Mouse (Mus musculus): Measurements from ENCODE around the gene Dnah12. TPM values are rescaled to one million over a fixed set of nuclear protein-coding genes. Genes with fewer than 3 reads are reported as not detected.
"Not testable (repeated sequence)": the region's sequence is repeated elsewhere in the genome, so short reads cannot be mapped to it uniquely, and the experiment has no call there.

Dnah12 gene
- polyA plus RNA-seq, 1 experiment from 2014 or later, result 0.06 TPM

DNA sequence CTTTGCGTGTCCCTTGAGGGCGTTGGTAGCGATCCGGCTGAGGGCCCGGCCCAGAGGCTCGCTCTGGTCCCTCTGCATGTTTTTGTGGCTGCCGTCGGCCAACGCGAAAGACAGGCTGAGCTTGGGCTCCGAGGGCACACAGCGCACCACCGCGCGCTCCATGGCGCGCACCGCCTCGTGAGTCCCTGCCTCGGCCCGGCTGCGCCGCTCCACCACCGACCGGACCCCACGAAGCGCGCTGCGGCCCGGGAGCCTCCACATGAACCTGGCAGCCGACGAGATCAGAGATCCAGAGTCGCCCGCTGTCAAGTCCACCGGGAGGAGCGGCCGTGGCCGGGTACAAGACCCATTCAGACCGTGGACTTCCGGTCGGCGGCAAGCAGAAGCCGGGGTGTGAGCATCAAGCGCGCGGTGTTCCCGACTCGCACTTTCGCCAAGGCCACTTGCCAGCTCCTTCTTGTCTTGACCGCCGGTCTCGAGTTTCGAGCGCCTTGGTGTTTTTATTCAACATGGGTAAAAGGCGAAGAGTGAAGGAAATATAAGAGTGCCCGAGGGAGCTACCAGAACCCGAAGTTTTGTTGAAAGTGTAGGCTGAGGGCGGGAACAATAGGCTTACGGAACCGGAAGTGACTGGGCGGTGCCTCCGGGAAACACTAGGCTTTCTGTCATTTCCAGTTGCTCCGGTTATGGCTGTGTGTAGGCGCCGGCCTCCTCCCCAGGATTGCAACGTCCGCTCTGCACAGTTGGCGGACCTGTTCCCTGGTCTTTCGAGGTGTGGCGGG, 23.6 kb upstream of the Dnah12 start, which contains the start of gene Pde12:
Gene Pde12, minus strand, starts transcription at position 592 of the 782 bp plus-strand sequence.
- peak; percentile 87 for ATAC-seq (ENCODE audit: insufficient number of reproducible peaks, insufficient read depth, low FRiP score, low TSS enrichment, low read depth)
- Histone ChIP-seq H3K9me3 (no peaks in the 10 kb centered on the region), H3K4me2 (peak within 1 kb of the TSS; percentile 99), H3K36me3 (peaks cover 18% of the 10 kb centered on the region), H3K9ac (replicated peaks) (peak within 1 kb of the TSS; percentile 83), H3K27me3 (no peaks in the 10 kb centered on the region), H3K4me3 (replicated peaks) (peak within 1 kb of the TSS; percentile 96), H3K4me1 (replicated peaks) (peaks cover 25% of the 10 kb centered on the region), H3K27ac (peak within 1 kb of the TSS; percentile 91)
- under 1% methylated on average over 70 of the region's 70 CpGs for WGBS

DNA sequence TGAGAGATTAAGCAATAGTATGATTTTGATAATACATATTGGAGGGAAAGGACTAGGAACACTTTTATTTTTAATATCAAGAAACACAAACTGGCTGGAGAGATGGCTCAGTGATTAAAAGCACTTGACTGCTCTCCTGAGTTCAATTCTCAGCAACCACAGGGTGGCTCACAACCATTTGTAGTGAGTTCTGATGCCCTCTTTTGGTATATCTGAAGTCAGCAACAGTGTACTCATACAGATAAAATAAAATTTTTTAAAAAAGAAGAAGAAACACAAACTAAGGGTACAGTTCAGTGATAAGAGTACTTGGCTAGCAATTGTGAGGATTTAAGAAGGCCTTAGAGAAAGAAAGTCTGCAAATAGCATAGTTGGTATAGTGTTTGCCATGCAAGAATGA, 22.1 kb upstream of the Dnah12 start:
- peak overlapping the region; percentile 96; the same call in 1 of the 2 replicates for H3K4me3 ChIP-seq (replicated peaks)
- H3K9ac ChIP-seq (replicated peaks), result no peak overlapping the region
- peaks cover 25% of the 10 kb centered on the region for H3K4me1 ChIP-seq (replicated peaks)
- H3K9me3 ChIP-seq, result no peaks in the 10 kb centered on the region
- H3K4me2 ChIP-seq, result no peak overlapping the region
- H3K27me3 ChIP-seq, result no peaks in the 10 kb centered on the region
- no peak for ATAC-seq (ENCODE audit: insufficient number of reproducible peaks, insufficient read depth, low FRiP score, low TSS enrichment, low read depth)
- peaks cover 5% of the 10 kb centered on the region for H3K36me3 ChIP-seq
- H3K27ac ChIP-seq, result no peak overlapping the region

DNA sequence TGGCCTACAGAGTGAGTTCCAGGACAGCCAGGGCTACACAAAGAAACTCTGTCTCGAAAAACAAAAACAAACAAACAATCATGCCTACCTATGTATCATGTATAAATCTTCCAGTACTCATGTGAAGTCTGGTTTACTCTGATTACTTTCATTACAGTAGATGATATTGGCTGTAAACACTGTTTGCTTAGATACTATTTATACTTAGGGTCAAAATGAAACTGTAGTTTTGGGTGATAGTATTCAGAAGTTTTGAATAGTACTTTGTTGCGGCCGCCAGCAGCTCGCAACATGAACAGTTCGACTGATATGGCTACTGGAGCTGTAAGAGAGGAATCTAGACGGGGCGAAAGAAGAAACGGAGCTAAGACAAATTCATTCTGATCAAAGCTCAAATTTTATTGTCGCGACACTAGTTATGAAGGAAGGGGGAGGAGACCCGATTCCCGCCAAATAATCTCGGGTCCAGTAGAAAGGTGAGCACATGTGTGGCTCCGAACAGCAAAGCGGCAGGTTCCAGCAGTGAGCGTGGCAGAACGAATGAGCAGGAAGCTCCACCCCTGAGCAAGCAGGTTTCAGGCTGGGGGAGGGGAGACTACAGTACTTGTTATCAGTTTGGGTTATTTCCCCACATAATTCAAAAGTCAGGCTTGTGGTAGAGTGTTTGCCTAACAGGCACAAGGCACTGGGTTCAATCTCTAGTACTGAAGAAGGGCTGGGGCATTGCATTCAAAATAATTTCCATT, 21.0 kb upstream of the Dnah12 start:
- not testable (repeated sequence) for H3K4me3 ChIP-seq (replicated peaks); ATAC-seq (ENCODE audit: insufficient number of reproducible peaks, insufficient read depth, low FRiP score, low TSS enrichment, low read depth); H3K27me3 ChIP-seq; H3K27ac ChIP-seq; H3K36me3 ChIP-seq; H3K9me3 ChIP-seq; H3K9ac ChIP-seq (replicated peaks); H3K4me2 ChIP-seq
- peaks cover 17% of the 10 kb centered on the region for H3K4me1 ChIP-seq (replicated peaks)
- WGBS, result 62% methylated on average over 17 of the region's 17 CpGs

DNA sequence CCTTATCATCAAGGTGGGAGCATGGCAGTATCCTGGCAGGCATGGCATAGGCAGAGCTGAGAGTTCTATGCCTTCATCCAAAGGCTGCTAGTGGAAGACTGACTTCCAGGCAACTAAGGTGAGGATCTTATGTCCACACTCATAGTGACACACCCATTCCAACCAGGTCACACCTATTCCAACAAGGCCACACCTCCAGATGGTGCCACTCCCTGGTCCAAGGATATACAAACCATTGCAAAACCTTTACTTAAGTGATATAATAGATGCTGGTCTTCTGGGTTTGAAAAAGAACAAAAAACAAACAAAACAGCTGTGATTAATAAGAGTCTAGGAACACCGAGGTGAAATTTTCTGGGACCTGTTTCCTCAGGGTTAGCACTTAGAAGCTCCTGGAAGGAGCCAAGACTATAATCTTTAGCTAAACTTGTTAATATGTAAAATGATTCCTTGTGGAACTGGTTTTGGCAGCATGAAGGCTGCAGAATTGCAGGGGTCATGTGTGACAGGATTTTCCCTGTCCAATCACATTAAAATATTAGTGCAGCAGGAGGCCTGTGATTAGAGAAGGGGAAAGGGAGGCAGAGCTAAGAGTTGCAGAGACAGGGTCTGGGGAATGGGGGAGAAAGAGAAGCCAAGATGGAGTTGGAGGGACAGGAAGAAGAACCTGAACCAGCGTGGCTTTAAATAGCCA, 18.5 kb upstream of the Dnah12 start:
- ATAC-seq (ENCODE audit: insufficient number of reproducible peaks, insufficient read depth, low FRiP score, low TSS enrichment, low read depth); H3K36me3 ChIP-seq: not testable (repeated sequence)
- 70% methylated on average over 2 of the region's 2 CpGs for WGBS

DNA sequence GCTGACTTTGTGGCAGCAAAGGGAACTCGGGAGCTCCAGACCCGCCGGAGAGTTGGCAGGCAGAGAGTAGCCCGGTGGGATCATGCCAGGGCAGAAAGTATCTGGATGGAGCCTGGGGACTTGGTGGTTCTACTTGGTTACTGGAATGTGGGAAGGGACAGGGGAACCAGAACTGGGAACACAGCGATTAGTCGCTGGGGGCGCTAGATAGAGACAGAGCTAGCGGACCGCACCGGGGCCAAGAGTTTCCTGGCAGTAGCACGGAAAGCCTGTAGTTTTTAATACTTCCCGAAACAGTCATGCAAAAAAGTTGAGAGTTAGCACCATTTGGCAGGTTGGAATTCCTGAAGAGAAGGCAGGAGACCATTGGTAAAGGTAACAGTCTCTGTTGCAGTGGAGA, 17.7 kb upstream of the Dnah12 start:
- H3K9ac ChIP-seq (replicated peaks), result no peak overlapping the region
- H3K4me1 ChIP-seq (replicated peaks), result peaks cover 3% of the 10 kb centered on the region; the same call in 1 of the 2 replicates
- no peaks in the 10 kb centered on the region for H3K36me3 ChIP-seq
- ATAC-seq (ENCODE audit: insufficient number of reproducible peaks, insufficient read depth, low FRiP score, low TSS enrichment, low read depth), result no peak
- H3K9me3 ChIP-seq, result no peaks in the 10 kb centered on the region
- H3K4me2 ChIP-seq, result no peak overlapping the region
- H3K27ac ChIP-seq, result no peak overlapping the region
- 15% methylated on average over 12 of the region's 12 CpGs for WGBS
- no peaks in the 10 kb centered on the region for H3K27me3 ChIP-seq
- H3K4me3 ChIP-seq (replicated peaks), result no peak overlapping the region

More for the DNA sequence above, 18.5 kb upstream of the Dnah12 start:
- not testable (repeated sequence) for H3K4me3 ChIP-seq (replicated peaks); H3K9ac ChIP-seq (replicated peaks); H3K27me3 ChIP-seq; H3K27ac ChIP-seq; H3K4me1 ChIP-seq (replicated peaks); H3K9me3 ChIP-seq; H3K4me2 ChIP-seq

DNA sequence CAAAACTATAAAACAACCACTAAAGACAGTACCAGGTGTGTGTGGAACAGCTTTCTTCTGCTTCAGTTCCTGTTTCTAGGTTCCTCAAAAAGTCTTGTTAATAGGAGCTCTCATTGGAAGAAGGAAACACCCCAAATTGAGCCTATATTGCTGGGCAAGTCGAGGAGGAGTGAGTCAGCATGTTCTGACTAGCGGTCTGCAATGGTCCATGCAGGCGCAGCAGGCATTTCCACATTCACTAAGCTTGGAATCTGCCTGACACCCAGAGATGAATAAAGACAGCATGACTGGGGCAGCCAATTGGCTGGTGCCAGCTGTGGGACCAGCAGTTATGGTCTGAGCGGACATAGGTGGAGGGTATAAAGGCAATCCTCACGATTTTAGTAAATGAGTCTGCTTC, 17.3 kb upstream of the Dnah12 start:
- Histone ChIP-seq H3K9ac (replicated peaks) (no peak overlapping the region), H3K27ac (no peak overlapping the region), H3K4me2 (no peak overlapping the region), H3K4me3 (replicated peaks) (no peak overlapping the region), H3K4me1 (replicated peaks) (no peaks in the 10 kb centered on the region), H3K27me3 (no peaks in the 10 kb centered on the region), H3K9me3 (no peaks in the 10 kb centered on the region), H3K36me3 (no peaks in the 10 kb centered on the region)
- no peak for ATAC-seq (ENCODE audit: insufficient number of reproducible peaks, insufficient read depth, low FRiP score, low TSS enrichment, low read depth)
- WGBS, result 83% methylated on average over 5 of the region's 5 CpGs

DNA sequence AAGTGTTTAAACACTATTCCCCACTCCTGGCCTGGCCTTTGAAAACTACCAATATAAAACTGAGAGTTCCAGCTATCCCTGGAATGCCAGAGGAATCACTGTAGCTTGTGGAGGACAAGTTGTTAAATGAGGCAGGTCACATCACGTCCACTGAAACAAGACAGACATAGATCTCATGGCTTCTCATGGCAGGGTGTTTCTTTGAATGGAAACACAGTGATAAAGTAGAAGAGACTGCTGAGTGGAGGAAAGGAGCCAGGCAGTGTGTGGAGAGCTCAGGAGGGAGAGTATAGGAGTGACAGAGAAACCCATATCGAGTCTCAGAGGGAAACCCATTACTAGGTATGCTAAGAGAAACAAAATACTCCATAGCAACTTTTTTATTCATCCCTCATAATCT, 2.3 kb upstream of the Dnah12 start:
- no peak overlapping the region for H3K4me2 ChIP-seq
- no peaks in the 10 kb centered on the region for H3K4me1 ChIP-seq (replicated peaks)
- WGBS, result 73% methylated on average over 2 of the region's 2 CpGs
- H3K27ac ChIP-seq, result no peak overlapping the region
- no peaks in the 10 kb centered on the region for H3K9me3 ChIP-seq
- H3K27me3 ChIP-seq, result no peaks in the 10 kb centered on the region
- no peak overlapping the region for H3K4me3 ChIP-seq (replicated peaks)
- H3K36me3 ChIP-seq, result no peaks in the 10 kb centered on the region
- no peak for ATAC-seq (ENCODE audit: insufficient number of reproducible peaks, insufficient read depth, low FRiP score, low TSS enrichment, low read depth)
- H3K9ac ChIP-seq (replicated peaks), result no peak overlapping the region

DNA sequence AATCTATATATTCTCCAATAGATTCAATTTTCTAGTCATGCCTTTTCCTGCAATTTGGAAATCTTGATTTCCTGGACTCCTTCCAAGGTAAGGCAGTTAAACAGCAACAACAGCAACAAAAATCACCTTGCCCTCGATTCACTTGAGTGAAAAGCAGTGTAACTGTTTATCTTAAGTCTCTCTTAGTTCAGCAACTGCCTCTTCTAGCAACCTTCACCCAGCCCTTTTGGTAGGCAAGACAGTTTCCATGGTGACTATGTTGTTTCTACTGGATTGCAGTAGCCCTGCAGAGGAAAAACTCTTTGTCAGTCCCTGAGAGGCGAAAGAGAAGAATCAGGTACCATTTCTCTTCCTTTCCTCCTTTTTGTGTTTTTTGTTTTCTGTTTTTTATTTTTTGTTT, 1.7 kb upstream of the Dnah12 start:
- H3K9me3 ChIP-seq, result no peaks in the 10 kb centered on the region
- no peaks in the 10 kb centered on the region for H3K4me1 ChIP-seq (replicated peaks)
- no peak overlapping the region for H3K27ac ChIP-seq
- H3K36me3 ChIP-seq, result no peaks in the 10 kb centered on the region
- WGBS, result 69% methylated on average over 2 of the region's 2 CpGs
- no peak for ATAC-seq (ENCODE audit: insufficient number of reproducible peaks, insufficient read depth, low FRiP score, low TSS enrichment, low read depth)
- H3K9ac ChIP-seq (replicated peaks), result no peak overlapping the region
- H3K4me2 ChIP-seq, result no peak overlapping the region
- H3K4me3 ChIP-seq (replicated peaks), result no peak overlapping the region
- no peaks in the 10 kb centered on the region for H3K27me3 ChIP-seq

DNA sequence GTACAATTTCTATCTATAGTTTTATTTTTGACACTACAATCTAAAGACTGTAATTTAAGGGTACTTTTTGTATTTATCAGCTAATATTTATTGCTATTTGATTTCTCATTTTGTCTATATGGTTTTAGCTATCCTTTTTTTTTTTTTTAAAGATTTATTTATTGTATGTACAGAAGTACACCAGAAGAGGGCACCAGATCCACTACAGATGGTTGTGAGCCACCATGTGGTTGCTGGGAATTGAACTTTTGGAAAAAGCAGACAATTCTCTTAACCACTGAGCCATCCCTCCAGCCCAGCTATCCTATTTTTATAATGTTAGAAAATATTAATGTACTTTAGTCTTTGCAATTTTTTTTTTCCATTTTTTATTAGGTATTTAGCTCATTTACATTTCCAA, 4.8 kb downstream of the Dnah12 start:
- Histone ChIP-seq H3K27ac (no peak overlapping the region), H3K4me3 (replicated peaks) (no peak overlapping the region), H3K36me3 (no peaks in the 10 kb centered on the region), H3K9me3 (no peaks in the 10 kb centered on the region), H3K27me3 (no peaks in the 10 kb centered on the region), H3K9ac (replicated peaks) (no peak overlapping the region), H3K4me1 (replicated peaks) (no peaks in the 10 kb centered on the region), H3K4me2 (no peak overlapping the region)
- ATAC-seq (ENCODE audit: insufficient number of reproducible peaks, insufficient read depth, low FRiP score, low TSS enrichment, low read depth), result no peak

DNA sequence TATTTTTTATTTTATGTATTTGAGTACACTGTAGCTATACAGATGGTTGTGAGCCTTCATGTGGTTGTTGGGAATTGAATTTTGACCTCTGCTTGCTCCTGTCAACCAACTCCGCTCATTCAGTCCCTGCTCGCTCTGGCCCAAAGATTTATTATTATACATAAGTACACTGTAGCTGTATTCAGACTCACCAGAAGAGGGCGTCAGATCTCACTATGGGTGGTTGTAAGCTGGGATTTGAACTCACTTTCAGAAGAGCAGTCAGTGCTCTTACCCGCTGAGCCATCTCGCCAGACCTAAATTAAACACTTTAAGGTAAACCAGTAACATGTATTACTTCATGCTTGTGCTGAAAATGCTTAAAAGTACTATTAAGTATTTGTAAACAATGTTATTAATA, 12.2 kb downstream of the Dnah12 start:
- WGBS, result 87% methylated on average over 5 of the region's 5 CpGs

DNA sequence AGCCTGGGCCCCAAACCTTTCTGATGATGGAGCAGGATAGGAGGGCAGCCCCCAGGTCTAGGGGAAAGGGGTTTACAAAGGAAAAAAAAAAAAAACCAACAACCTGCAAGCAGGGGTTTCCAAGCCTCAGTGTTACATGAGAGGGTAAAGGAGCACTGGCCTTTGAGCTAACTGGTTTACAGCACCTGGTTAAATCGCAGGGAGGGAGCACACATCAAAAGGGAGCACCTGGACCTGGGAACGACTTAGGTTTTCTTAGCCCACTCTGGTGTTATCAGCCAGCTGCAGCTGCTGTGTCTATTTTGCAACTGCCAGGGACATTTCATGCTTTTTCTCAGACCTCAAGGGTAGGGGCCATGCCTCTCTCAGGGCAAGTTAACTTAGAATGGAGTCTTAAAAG, 26.6 kb downstream of the Dnah12 start:
- ATAC-seq (ENCODE audit: insufficient number of reproducible peaks, insufficient read depth, low FRiP score, low TSS enrichment, low read depth); H3K9ac ChIP-seq (replicated peaks); H3K27me3 ChIP-seq; H3K4me1 ChIP-seq (replicated peaks); H3K4me3 ChIP-seq (replicated peaks); H3K4me2 ChIP-seq; H3K9me3 ChIP-seq; H3K36me3 ChIP-seq; H3K27ac ChIP-seq: not testable (repeated sequence)
- 51% methylated on average over 2 of the region's 2 CpGs for WGBS

More for the DNA sequence above, 12.2 kb downstream of the Dnah12 start:
- not testable (repeated sequence) for H3K4me3 ChIP-seq (replicated peaks); ATAC-seq (ENCODE audit: insufficient number of reproducible peaks, insufficient read depth, low FRiP score, low TSS enrichment, low read depth); H3K9me3 ChIP-seq; H3K27me3 ChIP-seq; H3K9ac ChIP-seq (replicated peaks); H3K27ac ChIP-seq; H3K4me2 ChIP-seq; H3K36me3 ChIP-seq; H3K4me1 ChIP-seq (replicated peaks)
